Mouse (Mus musculus) liver, embryonic 14.5 days (tissue): ENCODE results near the gene Eno2.

Source experiments
- CTCF ChIP-seq: IDR thresholded peaks from 2 replicates; pipeline ENCODE4 v1.5.1; 2016; ENCODE audit warnings: antibody characterized with exemption, low read depth, control low read depth
- EP300 ChIP-seq: IDR thresholded peaks from 2 replicates; pipeline ENCODE4 v1.6.1; 2016; ENCODE audit warnings: antibody characterized with exemption, low read depth

GRCm38 (mm10) chr6:124817563-124817962, 48.1 kb upstream of the Eno2 start:
- TF ChIP-seq CTCF (no peak), EP300 (no peak)
